Mouse (Mus musculus): Measurements from ENCODE around the gene B4galnt4.

GRCm38 (mm10) chr7:141088473-141088872 is 27.6 kb downstream of the B4galnt4 start:
- TF ChIP-seq CTCF (IDR thresholded peaks at IDR 0.05; ENCODE audit: extremely low read depth, insufficient read depth, low read length) (no peak), POLR2A (IDR thresholded peaks at IDR 0.05; ENCODE audit: extremely low read depth, insufficient read depth, low read length) (no peak)

Measured in cortical plate, adult 2 months (tissue).